Mouse (Mus musculus): Measurements from ENCODE around the gene Nckipsd. TPM values are rescaled to one million over a fixed set of nuclear protein-coding genes. Genes with fewer than 3 reads are reported as not detected.

Gene Nckipsd
- polyA plus RNA-seq, 1 experiment from 2014 or later, result 15.3 TPM

DNA sequence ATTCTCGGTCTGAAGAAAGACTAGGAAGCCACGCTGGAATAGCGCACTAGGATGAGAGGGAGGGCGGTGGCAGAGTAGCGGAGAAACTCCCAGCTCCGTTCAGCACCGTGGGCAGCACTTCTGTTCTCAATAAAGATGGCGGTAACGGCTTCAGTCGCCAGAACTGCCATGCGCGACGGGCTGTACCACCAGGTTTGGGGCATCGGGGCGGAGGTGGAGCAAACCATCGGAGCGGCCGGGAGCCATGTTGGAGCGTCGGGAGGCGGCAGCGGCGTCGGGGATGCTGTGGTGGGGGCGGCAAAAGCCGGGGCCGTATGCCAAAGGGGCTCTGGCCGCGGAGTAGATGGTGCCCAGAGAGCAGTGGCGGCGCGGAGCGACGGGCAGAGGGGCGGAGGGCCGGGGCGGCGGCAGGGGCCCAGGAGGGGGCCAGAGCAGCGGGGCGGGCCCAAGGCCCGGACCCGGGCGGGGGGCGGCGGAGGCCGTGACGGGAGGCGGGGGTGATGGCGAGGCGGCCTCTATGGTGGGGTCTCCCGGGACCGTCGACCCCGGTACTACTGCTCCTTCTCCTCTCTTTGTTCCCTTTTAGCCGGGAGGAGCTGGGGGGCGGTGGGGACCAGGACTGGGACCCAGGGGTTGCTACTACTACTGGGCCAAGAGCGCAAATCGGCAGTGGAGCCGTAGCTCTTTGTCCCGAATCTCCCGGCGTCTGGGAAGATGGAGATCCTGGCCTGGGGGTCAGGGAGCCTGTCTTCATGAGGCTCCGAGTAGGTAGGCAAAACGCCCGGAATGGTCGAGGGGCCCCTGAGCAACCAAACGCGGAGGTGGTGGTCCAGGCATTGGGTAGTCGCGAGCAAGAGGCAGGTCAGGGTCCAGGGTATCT is 17.9 kb downstream of the Nckipsd start, which contains the start of gene Celsr3:
Celsr3 (plus strand) TSS at position 501 of the 880 bp plus-strand sequence.
- 6% methylated on average over 60 of the region's 70 CpGs for WGBS
- peak; percentile 53; the same call in 1 of the 2 replicates for ATAC-seq (ENCODE audit: borderline replicate concordance, extremely low read depth, low FRiP score, low TSS enrichment)
- H3K4me1 ChIP-seq, result peaks cover 15% of the 10 kb centered on the region
- no peak within 1 kb of the TSS for H3K9ac ChIP-seq
- no peaks in the 10 kb centered on the region for H3K9me3 ChIP-seq
- H3K27ac ChIP-seq, result no peak within 1 kb of the TSS
- no peaks in the 10 kb centered on the region for H3K36me3 ChIP-seq
- peak within 1 kb of the TSS; percentile 86 for H3K4me2 ChIP-seq
- peak within 1 kb of the TSS; percentile 41 for H3K4me3 ChIP-seq
- peaks cover 84% of the 10 kb centered on the region for H3K27me3 ChIP-seq

DNA sequence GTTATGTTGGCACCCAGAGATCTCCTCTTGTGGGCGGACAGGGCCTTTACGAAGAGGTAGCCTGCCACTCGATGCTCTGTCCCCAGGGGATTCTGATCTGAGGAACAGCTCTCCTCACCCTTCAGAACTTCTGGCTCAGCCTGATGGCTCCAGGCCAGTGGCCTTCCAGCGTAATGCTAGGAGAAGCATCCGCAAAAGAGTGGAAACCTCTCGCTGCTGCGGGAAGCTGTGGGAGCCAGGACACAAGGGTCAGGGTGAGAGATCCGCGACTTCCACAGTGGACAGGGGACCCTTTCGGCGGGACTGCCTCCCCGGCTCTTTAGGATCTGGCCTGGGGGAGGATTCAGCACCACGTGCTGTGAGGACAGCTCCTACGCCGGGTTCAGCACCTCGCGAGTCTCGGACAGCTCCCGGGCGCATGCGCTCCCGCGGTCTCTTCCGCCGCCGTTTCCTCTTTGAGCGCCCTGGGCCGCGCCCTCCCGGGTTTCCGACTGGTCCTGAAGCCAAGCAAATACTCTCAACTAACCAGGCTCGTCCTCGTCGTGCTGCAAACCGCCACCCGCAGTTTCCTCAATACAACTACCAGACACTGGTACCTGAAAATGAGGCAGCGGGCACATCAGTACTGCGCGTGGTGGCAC is 18.7 kb downstream of the Nckipsd start:
- H3K36me3 ChIP-seq, result no peaks in the 10 kb centered on the region
- H3K27me3 ChIP-seq, result peaks cover 91% of the 10 kb centered on the region
- peak overlapping the region; percentile 41 for H3K4me3 ChIP-seq
- no peak overlapping the region for H3K9ac ChIP-seq
- 3% methylated on average over 39 of the region's 39 CpGs for WGBS
- H3K9me3 ChIP-seq, result no peaks in the 10 kb centered on the region
- no peak overlapping the region for H3K27ac ChIP-seq
- H3K4me2 ChIP-seq, result peak overlapping the region; percentile 86
- peak; percentile 44; the same call in 1 of the 2 replicates for ATAC-seq (ENCODE audit: borderline replicate concordance, extremely low read depth, low FRiP score, low TSS enrichment)
- peaks cover 19% of the 10 kb centered on the region for H3K4me1 ChIP-seq

DNA sequence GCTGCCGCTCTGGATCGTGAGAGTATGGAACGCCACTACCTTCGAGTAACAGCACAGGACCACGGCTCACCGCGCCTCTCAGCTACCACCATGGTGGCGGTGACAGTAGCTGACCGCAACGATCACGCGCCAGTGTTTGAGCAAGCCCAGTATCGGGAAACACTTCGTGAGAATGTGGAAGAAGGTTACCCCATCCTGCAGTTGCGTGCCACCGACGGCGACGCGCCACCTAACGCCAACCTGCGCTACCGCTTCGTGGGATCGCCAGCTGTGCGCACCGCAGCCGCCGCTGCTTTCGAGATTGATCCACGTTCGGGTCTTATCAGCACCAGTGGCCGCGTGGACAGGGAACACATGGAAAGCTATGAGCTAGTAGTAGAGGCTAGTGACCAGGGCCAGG is 19.3 kb downstream of the Nckipsd start:
- ATAC-seq (ENCODE audit: borderline replicate concordance, extremely low read depth, low FRiP score, low TSS enrichment), result no peak
- Histone ChIP-seq H3K9me3 (no peaks in the 10 kb centered on the region), H3K9ac (no peak overlapping the region), H3K27ac (no peak overlapping the region), H3K4me1 (peaks cover 24% of the 10 kb centered on the region), H3K27me3 (peaks cover 95% of the 10 kb centered on the region), H3K36me3 (no peaks in the 10 kb centered on the region), H3K4me3 (peak overlapping the region; percentile 41), H3K4me2 (peak overlapping the region; percentile 86)
- 10% methylated on average over 34 of the region's 34 CpGs for WGBS

- H3K4me3 ChIP-seq, result peak overlapping the region; percentile 41; the same call in 1 of the 2 replicates
Measured at GRCm38 (mm10) chr9:108827906-108828305, 19.7 kb downstream of the Nckipsd start.

GRCm38 (mm10) chr9:108831637-108832036 is 23.5 kb downstream of the Nckipsd start:
- Histone ChIP-seq H3K9ac (no peak overlapping the region), H3K27me3 (peaks cover 74% of the 10 kb centered on the region), H3K36me3 (no peaks in the 10 kb centered on the region), H3K4me2 (peak overlapping the region; percentile 87), H3K4me1 (peaks cover 19% of the 10 kb centered on the region), H3K27ac (no peak overlapping the region), H3K4me3 (peak overlapping the region; percentile 43), H3K9me3 (no peaks in the 10 kb centered on the region)
- 4% methylated on average over 23 of the region's 23 CpGs for whole genome bisulfite sequencing
- no peak for ATAC-seq (ENCODE audit: borderline replicate concordance, extremely low read depth, low FRiP score, low TSS enrichment)

More at GRCm38 (mm10) chr9:108827906-108828305, 19.7 kb downstream of the Nckipsd start:
- H3K9me3 ChIP-seq, result no peaks in the 10 kb centered on the region
- 52% methylated on average over 18 of the region's 18 CpGs for WGBS
- H3K4me2 ChIP-seq, result no peak overlapping the region
- no peaks in the 10 kb centered on the region for H3K36me3 ChIP-seq
- no peak overlapping the region for H3K9ac ChIP-seq
- no peak overlapping the region for H3K27ac ChIP-seq
- peaks cover 24% of the 10 kb centered on the region for H3K4me1 ChIP-seq
- ATAC-seq (ENCODE audit: borderline replicate concordance, extremely low read depth, low FRiP score, low TSS enrichment), result no peak
- H3K27me3 ChIP-seq, result peaks cover 96% of the 10 kb centered on the region

- no peak overlapping the region for H3K27ac ChIP-seq
- no peak overlapping the region for H3K9ac ChIP-seq
- H3K27me3 ChIP-seq, result peaks cover 66% of the 10 kb centered on the region
- 5% methylated on average over 33 of the region's 46 CpGs for WGBS
- peak overlapping the region; percentile 43 for H3K4me3 ChIP-seq
- H3K36me3 ChIP-seq, result no peaks in the 10 kb centered on the region
- no peaks in the 10 kb centered on the region for H3K9me3 ChIP-seq
- peak overlapping the region; percentile 87 for H3K4me2 ChIP-seq
- ATAC-seq (ENCODE audit: borderline replicate concordance, extremely low read depth, low FRiP score, low TSS enrichment), result peak; percentile 99
- H3K4me1 ChIP-seq, result peaks cover 13% of the 10 kb centered on the region
Measured at GRCm38 (mm10) chr9:108832390-108833108, 24.4 kb downstream of the Nckipsd start.

- peak overlapping the region; percentile 37; the same call in 1 of the 2 replicates for H3K4me2 ChIP-seq
- peak; percentile 12; the same call in 1 of the 2 replicates for ATAC-seq (ENCODE audit: borderline replicate concordance, extremely low read depth, low FRiP score, low TSS enrichment)
- H3K27ac ChIP-seq, result no peak overlapping the region
- no peaks in the 10 kb centered on the region for H3K36me3 ChIP-seq
- peaks cover 10% of the 10 kb centered on the region; the same call in 1 of the 2 replicates for H3K27me3 ChIP-seq
- 15% methylated on average over 14 of the region's 14 CpGs for WGBS
- H3K4me1 ChIP-seq, result no peaks in the 10 kb centered on the region
- H3K9ac ChIP-seq, result no peak overlapping the region
- no peaks in the 10 kb centered on the region for H3K9me3 ChIP-seq
- no peak overlapping the region for H3K4me3 ChIP-seq
Measured at GRCm38 (mm10) chr9:108842989-108843388, 34.8 kb downstream of the Nckipsd start.

- no peaks in the 10 kb centered on the region for H3K9me3 ChIP-seq
- H3K9ac ChIP-seq, result no peak overlapping the region
- peaks cover 15% of the 10 kb centered on the region; the same call in 1 of the 2 replicates for H3K27me3 ChIP-seq
- ATAC-seq (ENCODE audit: borderline replicate concordance, extremely low read depth, low FRiP score, low TSS enrichment), result no peak
- WGBS, result 76% methylated on average over 5 of the region's 5 CpGs
- H3K36me3 ChIP-seq, result no peaks in the 10 kb centered on the region
- no peak overlapping the region for H3K4me2 ChIP-seq
- H3K4me1 ChIP-seq, result no peaks in the 10 kb centered on the region
- no peak overlapping the region for H3K4me3 ChIP-seq
- no peak overlapping the region for H3K27ac ChIP-seq
Measured at GRCm38 (mm10) chr9:108845390-108845789, 37.2 kb downstream of the Nckipsd start.

DNA sequence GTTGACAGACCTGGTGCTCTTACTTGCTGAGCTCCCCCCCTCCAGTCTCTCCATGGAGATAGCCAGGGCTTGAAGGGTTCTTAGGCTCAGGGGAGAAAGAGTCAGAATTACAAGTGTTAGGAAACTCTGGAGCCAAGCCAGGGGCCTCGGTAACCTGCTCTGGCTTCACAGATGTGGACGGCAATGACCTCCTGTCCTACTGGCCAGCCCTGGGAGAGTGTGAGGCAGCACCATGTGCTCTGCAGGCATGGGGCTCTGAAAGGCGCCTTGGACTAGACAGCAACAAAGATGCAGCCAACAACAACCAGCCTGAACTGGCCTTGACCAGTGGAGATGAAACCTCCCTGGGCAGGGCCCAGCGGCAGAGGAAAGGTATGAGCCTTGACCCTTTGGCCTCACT is 39.2 kb downstream of the Nckipsd start:
- WGBS, result 62% methylated on average over 4 of the region's 4 CpGs
- H3K4me3 ChIP-seq, result no peak overlapping the region
- H3K36me3 ChIP-seq, result no peaks in the 10 kb centered on the region
- H3K9ac ChIP-seq, result no peak overlapping the region
- H3K4me1 ChIP-seq, result no peaks in the 10 kb centered on the region
- H3K9me3 ChIP-seq, result no peaks in the 10 kb centered on the region
- peaks cover 14% of the 10 kb centered on the region; the same call in 1 of the 2 replicates for H3K27me3 ChIP-seq
- no peak overlapping the region for H3K27ac ChIP-seq
- no peak for ATAC-seq (ENCODE audit: borderline replicate concordance, extremely low read depth, low FRiP score, low TSS enrichment)
- no peak overlapping the region for H3K4me2 ChIP-seq

- WGBS, result 57% methylated on average over 17 of the region's 17 CpGs
- peaks cover 3% of the 10 kb centered on the region; the same call in 1 of the 2 replicates for H3K4me1 ChIP-seq
- no peaks in the 10 kb centered on the region for H3K36me3 ChIP-seq
- H3K9me3 ChIP-seq, result no peaks in the 10 kb centered on the region
- H3K4me2 ChIP-seq, result no peak overlapping the region
- no peak overlapping the region for H3K27ac ChIP-seq
- no peak overlapping the region for H3K9ac ChIP-seq
- H3K4me3 ChIP-seq, result no peak overlapping the region
- peaks cover 6% of the 10 kb centered on the region; the same call in 1 of the 2 replicates for H3K27me3 ChIP-seq
- no peak for ATAC-seq (ENCODE audit: borderline replicate concordance, extremely low read depth, low FRiP score, low TSS enrichment)
Measured at GRCm38 (mm10) chr9:108848419-108848818, 40.3 kb downstream of the Nckipsd start.

DNA sequence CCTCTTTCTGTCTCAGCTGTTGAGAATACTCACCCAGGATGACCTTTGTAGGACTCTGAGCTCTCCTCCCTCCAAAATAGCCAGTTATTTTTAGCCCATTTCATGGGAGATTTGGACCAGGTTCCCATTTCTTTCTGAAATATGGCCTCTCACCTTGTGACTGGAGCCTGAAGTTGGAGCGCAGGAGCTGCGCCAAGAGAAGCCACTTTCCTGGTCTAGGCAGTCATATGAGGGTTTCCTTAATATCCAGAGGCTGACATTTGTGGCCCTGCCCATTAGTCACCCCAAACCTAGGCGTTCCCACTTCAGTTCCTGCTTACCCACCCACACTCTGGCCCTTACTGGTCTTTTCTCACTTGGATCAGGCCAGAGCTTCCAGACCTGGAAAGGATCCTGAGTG is 44.8 kb downstream of the Nckipsd start, which contains the start of gene Slc26a6:
Slc26a6 (plus strand) TSS at position 308 of the 400 bp plus-strand sequence.
- H3K4me1 ChIP-seq, result peaks cover 20% of the 10 kb centered on the region
- H3K36me3 ChIP-seq, result no peaks in the 10 kb centered on the region
- H3K4me3 ChIP-seq, result peak within 1 kb of the TSS; percentile 68
- peak within 1 kb of the TSS; percentile 63 for H3K9ac ChIP-seq
- 0 out of 2 replicates have a peak, but pooled peaks cover 5% of the 10 kb centered on the region for H3K27me3 ChIP-seq
- H3K4me2 ChIP-seq, result peak within 1 kb of the TSS; percentile 86
- H3K27ac ChIP-seq, result peak within 1 kb of the TSS; percentile 91
- no peaks in the 10 kb centered on the region for H3K9me3 ChIP-seq
- 77% methylated on average over 3 of the region's 3 CpGs for WGBS
- no peak for ATAC-seq (ENCODE audit: borderline replicate concordance, extremely low read depth, low FRiP score, low TSS enrichment)
